Mouse (Mus musculus) right cerebral cortex, adult 2 months (tissue): Measurements from ENCODE around the gene Ism1.

Experiments used
- DNase-seq, 2 experiments: peaks; one replicate each; pipeline ENCODE4 v3.0.0; 2021 to 2022; ENCODE audit warnings: low spot score in 2 of 2

The Ism1 gene

DNA sequence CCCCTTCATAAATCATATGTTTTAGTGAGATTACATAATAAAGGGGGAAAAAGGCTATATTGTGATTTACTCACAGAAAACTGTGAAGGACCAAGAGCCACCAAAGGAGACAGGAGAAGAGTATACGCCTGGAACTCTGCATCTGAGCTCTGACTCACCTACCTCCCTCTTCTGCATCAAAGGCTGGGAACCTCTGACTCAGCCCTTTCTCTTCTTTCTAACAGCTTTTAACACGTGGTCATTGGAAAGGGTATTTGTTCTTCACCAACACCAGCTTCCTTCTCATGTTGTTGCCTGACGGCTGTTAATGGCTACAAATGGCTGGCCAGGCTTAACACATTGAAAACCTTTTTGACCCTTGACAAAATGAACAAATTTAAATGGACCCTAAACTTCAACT, 36.2 kb downstream of the Ism1 start:
- no peak for DNase-seq

DNA sequence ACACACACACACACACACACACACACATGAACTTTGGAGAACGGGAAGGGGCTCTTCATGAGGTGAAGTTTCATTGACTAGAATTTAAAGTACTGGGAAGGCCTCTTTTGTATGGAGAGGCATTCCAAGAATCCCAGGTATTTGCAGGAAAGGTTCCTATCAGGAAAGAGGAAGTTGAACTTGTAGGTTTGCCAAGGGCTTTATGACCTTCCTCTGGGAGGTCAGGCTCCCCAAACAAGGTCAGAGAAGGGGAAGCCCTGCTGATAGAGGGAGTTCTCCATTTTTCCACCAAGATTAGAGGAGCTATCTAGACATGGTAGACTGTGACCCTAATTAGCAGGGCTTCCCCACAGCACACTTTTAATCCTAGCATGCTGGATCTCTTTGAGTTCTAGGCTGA, 39.8 kb downstream of the Ism1 start:
- DNase-seq: no peak

DNA sequence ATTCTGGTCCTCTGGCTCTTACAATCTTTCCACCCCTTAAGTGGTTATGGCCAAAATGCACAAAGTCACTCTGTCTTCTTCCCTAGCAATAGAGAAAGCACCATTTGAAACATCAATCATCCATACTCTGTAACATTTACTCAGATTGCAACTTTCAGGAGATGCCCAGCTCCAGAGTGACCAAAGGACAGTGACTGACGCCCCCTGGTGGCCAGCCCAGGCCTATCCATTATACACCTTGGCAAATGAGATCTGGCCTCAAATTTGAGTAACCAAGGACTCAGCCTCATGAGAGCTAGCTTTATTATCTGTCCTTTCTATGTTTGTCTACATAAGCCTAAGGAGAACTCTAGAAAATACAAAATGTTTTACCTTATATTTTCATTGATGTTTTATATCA, 44.7 kb downstream of the Ism1 start:
- peak; percentile 57 to 64 for DNase-seq

- DNase-seq: no peak
Observed at GRCm38 (mm10) chr2:139723304-139723703, 45.3 kb downstream of the Ism1 start.

- DNase-seq: no peak
Observed at GRCm38 (mm10) chr2:139724202-139724838, 46.3 kb downstream of the Ism1 start.

DNA sequence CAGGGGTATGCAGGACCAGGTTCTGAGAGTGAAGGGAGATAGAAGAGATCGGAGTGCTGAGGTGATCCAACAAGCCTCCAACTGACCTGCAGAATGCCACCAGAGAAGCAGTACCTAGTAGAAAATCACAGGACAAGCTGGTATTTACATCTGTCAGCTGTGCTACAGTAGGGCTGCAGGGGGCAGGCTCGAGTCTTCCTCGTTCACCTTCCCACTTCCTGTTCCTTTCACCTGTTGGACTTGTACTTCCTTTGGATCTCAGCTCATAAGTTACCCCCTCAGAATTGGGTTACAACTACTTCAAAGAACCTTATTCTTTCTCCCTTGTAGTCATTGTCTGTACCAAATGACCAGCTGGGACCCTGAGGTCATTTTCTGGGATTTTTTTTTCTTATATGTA, 47.4 kb downstream of the Ism1 start:
- no peak for DNase-seq

- no peak for DNase-seq
Observed at GRCm38 (mm10) chr2:139728060-139728459, 50.1 kb downstream of the Ism1 start.

- no peak for DNase-seq
Observed at GRCm38 (mm10) chr2:139729377-139729776, 51.4 kb downstream of the Ism1 start.

- no peak for DNase-seq
Observed at GRCm38 (mm10) chr2:139742381-139742780, 64.4 kb downstream of the Ism1 start.

DNA sequence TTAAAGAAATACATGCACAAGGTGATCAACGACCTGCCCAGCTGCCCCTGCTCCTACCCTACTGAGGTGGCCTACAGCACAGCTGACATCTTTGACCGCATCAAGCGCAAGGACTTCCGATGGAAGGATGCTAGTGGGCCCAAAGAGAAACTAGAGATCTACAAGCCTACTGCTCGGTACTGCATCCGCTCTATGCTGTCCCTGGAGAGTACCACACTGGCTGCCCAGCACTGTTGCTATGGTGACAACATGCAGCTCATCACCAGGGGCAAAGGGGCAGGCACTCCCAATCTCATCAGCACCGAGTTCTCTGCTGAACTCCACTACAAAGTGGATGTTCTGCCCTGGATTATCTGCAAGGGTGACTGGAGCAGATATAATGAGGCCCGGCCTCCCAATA, 79.0 kb downstream of the Ism1 start:
- no peak for DNase-seq

DNA sequence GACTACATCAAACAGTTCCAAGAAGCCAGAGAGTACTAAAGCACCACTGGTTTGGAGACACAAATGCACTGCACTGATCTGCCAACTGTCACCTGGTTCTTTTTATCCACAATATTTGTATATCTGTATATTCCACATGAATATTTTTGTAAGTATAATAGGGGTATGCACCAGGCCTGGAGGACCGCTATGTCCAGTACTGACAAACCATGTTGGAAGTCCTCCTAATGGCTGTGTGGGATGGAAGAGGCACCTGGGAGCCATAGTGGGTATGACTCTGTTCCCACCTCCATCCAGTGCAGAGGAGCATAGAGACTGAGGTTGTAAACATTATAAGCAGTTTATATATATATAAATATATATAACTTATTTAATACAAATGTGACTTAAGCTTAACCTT, 79.5 kb downstream of the Ism1 start:
- no peak for DNase-seq

- no peak for DNase-seq
Observed at GRCm38 (mm10) chr2:139764355-139764754, 86.4 kb downstream of the Ism1 start.

- DNase-seq: no peak
Observed at GRCm38 (mm10) chr2:139774949-139775570, 97.1 kb downstream of the Ism1 start.

GRCm38 (mm10) chr2:139776644-139777043, 98.7 kb downstream of the Ism1 start:
- no peak for DNase-seq

DNA sequence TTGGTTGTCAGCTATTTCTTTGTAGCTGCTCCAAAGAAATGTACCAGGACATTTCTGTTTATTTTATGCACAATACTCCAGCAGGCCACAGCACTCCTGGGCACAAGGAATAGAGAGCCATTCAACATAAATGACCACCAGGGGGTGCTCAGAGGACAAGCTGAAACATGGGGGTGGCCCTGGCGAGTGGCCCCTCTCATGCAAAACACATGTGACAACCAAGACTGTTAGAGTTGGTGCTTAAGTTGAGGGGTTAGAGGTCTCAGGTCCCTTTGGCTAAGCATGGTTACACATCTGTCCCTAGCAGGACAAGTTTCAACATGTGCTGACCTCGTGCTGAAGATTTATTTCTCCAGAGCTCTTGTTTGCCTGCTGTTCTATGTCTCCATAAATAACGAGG, 100.3 kb downstream of the Ism1 start:
- DNase-seq: peak; percentile 9 to 15

GRCm38 (mm10) chr2:139783318-139783850, 105.4 kb downstream of the Ism1 start:
- DNase-seq: no peak

DNA sequence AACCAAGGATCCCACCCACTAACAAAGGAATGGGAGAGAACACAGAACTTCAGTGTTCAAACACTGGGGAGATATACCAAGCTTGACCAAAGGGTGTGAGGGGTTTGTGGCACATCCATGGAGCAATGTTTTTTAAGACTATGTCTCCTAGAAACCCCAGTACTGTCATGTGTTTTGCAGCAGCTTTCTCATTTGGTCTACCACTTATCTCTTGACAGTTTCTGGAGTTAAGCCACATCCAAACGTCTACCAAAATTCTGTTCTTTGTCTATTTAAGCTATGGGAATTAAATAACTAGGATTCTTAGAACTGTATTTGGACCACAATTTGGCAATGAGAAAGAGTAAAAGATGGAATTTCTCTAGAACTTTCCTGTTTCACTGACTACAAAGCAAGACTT, 106.5 kb downstream of the Ism1 start:
- DNase-seq: no peak

- no peak for DNase-seq
Observed at GRCm38 (mm10) chr2:139784946-139785345, 107.0 kb downstream of the Ism1 start.

- no peak for DNase-seq
Observed at GRCm38 (mm10) chr2:139788658-139789057, 110.7 kb downstream of the Ism1 start.

DNA sequence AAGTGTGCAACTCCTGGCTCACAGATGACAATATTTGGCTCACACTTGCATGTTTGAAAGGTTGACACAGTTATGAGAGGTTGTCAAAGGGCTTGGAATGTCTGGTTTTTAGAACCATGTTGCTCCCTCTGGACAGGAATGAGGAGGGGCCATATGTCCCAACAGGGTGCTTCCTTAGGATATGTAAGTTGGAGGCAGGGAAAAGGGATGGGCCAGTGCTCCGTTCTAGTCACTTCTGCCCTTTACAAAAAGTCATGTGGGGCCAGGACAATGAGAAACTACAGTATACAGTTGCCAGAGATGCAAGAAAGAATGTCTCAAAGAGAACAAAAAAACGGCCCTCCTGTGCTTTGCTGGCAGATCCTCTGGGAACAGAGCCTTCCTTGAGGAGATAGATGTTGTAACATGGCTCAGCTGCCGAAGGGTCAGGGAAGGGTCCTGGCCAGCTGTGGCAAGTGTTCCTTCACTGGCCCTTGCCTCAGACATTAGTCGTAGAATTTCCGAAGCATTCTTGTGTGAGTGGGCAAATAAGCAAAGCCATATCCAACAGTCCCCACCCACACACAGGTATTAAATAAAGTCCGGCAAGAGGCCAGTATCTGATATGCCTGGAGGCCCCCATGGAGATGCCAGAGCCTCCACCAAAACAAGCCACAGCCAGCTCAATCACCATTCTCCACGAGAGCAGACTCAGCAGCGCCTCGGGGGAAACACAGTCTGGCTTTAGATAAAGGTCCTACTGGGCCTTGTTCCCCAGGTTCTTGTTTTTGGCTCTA, 114.6 kb downstream of the Ism1 start:
- no peak for DNase-seq

GRCm38 (mm10) chr2:139804041-139804440, 126.1 kb downstream of the Ism1 start:
- DNase-seq: no peak

DNA sequence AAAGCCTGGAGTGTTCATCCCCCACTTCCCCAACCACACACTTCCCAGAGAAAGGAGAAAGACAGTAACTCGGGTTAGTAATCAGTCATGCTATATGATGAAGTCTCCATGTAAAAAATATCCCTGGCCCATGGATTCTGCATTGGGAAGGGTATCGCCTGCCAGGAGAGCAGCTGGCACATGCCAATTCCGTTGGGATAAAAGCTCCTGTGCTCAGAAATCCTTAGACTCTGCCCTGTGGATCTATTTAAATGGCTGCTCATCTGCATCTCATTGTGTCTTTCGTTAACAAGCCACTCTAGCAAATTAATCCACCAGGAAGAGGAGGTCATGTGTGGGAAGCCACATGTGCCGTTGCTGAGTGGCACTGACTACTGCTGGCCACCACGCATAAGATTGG, 129.9 kb downstream of the Ism1 start:
- DNase-seq: no peak
